Mouse (Mus musculus) heart, postnatal 0 days (tissue): ENCODE measurements around the gene Tex44. TPM values are rescaled to one million over a fixed set of nuclear protein-coding genes. Genes with fewer than 3 reads are reported as not detected.

Experiments
- ATAC-seq: fragments of 200-750 bp; cut with Nextera tagmentation; 2 replicates; pipeline ENCODE4 v1.8.0; 2017; ENCODE audit warnings: low read depth, moderate number of reproducible peaks, moderate library complexity; ENCODE audit not compliant: insufficient read depth
- DNase-seq: peaks from one replicate; pipeline ENCODE4 v3.0.0-alpha.2; 2016; ENCODE audit warnings: low spot score
- H3K27ac ChIP-seq: fragments of 300-500 bp; sonication (generic); 2 replicates; pipeline ENCODE4 v1.5.1; 2014; ENCODE audit warnings: low read depth, mild to moderate bottlenecking
- H3K27me3 ChIP-seq: fragments of 300-500 bp; sonication (generic); 2 replicates; pipeline ENCODE4 v1.6.1; 2014; ENCODE audit warnings: low read length, mixed read lengths; ENCODE audit not compliant: control insufficient read depth, insufficient read depth
- H3K36me3 ChIP-seq: fragments of 300-500 bp; sonication (generic); replicated peaks from 2 replicates; pipeline ENCODE4 v1.6.1; 2014; ENCODE audit warnings: low read length, mixed read lengths; ENCODE audit not compliant: control insufficient read depth, insufficient read depth
- H3K4me1 ChIP-seq: fragments of 300-500 bp; sonication (generic); 2 replicates; pipeline ENCODE4 v1.6.1; 2014; ENCODE audit warnings: antibody characterized with exemption; ENCODE audit not compliant: control insufficient read depth, insufficient read depth
- H3K4me2 ChIP-seq: fragments of 300-500 bp; sonication (generic); 2 replicates; pipeline ENCODE4 v1.6.1; 2014; ENCODE audit warnings: low read depth, mild to moderate bottlenecking, low read length, moderate library complexity
- H3K4me3 ChIP-seq: fragments of 300-500 bp; sonication (generic); 2 replicates; pipeline ENCODE4 v1.5.1; 2014; ENCODE audit warnings: low read depth, low read length
- H3K9ac ChIP-seq: fragments of 300-500 bp; sonication (generic); replicated peaks from 2 replicates; pipeline ENCODE4 v1.6.1; 2014; ENCODE audit warnings: low read depth, low read length, mixed read lengths
- H3K9me3 ChIP-seq: fragments of 300-500 bp; sonication (generic); replicated peaks from 2 replicates; pipeline ENCODE4 v1.6.1; 2016; ENCODE audit warnings: low read length; ENCODE audit not compliant: control insufficient read depth
- CTCF ChIP-seq: IDR thresholded peaks from 2 replicates; pipeline ENCODE4 v1.5.1; 2016; ENCODE audit warnings: antibody characterized with exemption, control low read depth, low read depth
- EP300 ChIP-seq: IDR thresholded peaks from 2 replicates; pipeline ENCODE4 v1.6.1; 2016; ENCODE audit warnings: antibody characterized with exemption, low read depth
- WGBS: fragments of 180-500 bp; shearing (Covaris S2); extraction: QIAGEN DNeasy Blood & Tissue Kit; methylation state at CpG from one replicate; pipeline ENCODE4 v1.1.7; 2014; 5-methylcytosine and 5-hydroxymethylcytosine counted together
- polyA plus RNA-seq: library from polyadenylated mRNA; unstranded; fragments of >200 nt; fragmentation: Nextera tagmentation; extraction: Ambion mirVana; gene quantifications from 2 replicates; pipeline ENCODE4 v1.2.1, GENCODE M21; 2015
- total RNA-seq: library from RNA; depleted of rRNA; stranded (reverse); fragments of >200 nt; gene quantifications from 2 replicates; pipeline ENCODE4 v1.2.3, GENCODE M21; 2014; ENCODE audit warnings: low replicate concordance

The Tex44 gene
- total and polyA plus RNA-seq, 2 experiments from 2014 or later = not detected

DNA sequence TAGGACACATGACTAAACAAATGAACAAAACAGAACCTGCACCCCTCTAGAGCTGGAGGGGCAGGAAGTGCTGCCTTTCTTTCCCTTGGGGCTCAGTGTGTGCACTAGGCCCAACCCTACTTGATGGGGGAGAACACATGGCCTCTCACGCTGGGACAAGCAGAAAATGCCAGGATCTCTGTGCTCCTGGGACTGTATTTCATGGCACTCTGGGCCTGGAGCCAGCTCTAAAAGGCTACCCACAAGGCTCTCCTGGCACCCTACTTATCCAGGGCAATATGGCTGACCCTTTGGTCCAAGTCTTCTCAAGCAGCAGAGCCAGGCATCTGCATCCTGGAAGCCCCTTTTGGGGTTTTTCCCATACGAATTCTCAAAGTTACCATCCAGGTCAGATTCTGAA, 34.7 kb upstream of the Tex44 start:
- no peak overlapping the region for H3K4me2 ChIP-seq
- ATAC-seq (no peak), DNase-seq (no peak)
- 63% methylated on average over 2 of the region's 2 CpGs for WGBS
- no peaks in the 10 kb centered on the region for H3K4me1 ChIP-seq
- no peaks in the 10 kb centered on the region for H3K36me3 ChIP-seq
- H3K9me3 ChIP-seq = no peaks in the 10 kb centered on the region
- TF ChIP-seq CTCF (no peak), EP300 (no peak)
- no peak overlapping the region for H3K4me3 ChIP-seq
- no peak overlapping the region for H3K9ac ChIP-seq
- H3K27ac ChIP-seq = no peak overlapping the region
- H3K27me3 ChIP-seq = no peaks in the 10 kb centered on the region

DNA sequence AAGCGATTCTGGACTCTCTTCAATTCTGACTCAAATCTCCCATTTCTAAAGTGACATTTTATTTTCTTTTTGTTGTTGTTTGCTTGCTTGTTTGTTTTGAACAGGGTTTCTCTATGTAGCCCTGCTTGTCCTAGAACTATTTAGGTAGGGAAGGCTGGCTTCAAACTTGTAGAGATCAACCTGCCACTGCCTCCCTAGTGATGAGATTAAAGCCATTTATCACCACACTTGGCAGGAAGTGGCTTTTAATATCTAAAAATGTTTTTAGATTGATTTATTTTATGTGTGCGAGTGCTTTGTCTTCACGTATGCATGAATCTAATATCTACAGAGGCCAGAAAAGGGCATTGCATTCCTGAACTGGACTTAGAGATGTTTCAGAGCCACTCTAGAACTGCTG, 32.9 kb upstream of the Tex44 start:
- ATAC-seq = no peak
- H3K9ac ChIP-seq = no peak overlapping the region
- 47% methylated on average over 3 of the region's 3 CpGs for WGBS

DNA sequence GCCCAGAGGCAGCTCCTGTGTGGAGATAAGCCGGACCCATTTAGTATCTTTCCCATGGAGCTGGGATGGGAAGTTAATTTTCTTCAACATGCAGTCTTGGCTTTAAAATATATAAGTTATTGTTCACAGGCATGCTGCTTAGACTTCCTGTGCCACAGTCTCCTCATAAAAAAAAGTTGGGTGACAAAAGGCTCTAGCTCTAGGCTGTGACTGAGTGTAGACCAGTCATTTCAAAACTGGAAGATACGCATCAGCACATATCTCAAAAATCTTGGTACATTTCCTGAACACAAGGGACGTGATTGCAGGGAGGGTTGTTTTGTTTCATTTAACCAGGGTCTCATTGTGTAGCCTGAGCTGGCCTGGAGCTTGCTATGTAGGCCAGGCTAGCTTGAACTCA, 31.9 kb upstream of the Tex44 start:
- Histone ChIP-seq H3K4me2 (no peak overlapping the region), H3K27me3 (no peaks in the 10 kb centered on the region), H3K27ac (no peak overlapping the region), H3K9ac (no peak overlapping the region), H3K4me1 (no peaks in the 10 kb centered on the region), H3K9me3 (no peaks in the 10 kb centered on the region), H3K36me3 (no peaks in the 10 kb centered on the region), H3K4me3 (no peak overlapping the region)
- ATAC-seq (no peak), DNase-seq (no peak)
- no peak for TF ChIP-seq EP300
- no peak for TF ChIP-seq CTCF
- 69% methylated on average over 3 of the region's 3 CpGs for WGBS

More for the DNA sequence above, 32.9 kb upstream of the Tex44 start:
- H3K27me3 ChIP-seq = no peaks in the 10 kb centered on the region
- DNase-seq = no peak
- H3K9me3 ChIP-seq = no peaks in the 10 kb centered on the region
- TF ChIP-seq EP300 (no peak), CTCF (no peak)
- H3K36me3 ChIP-seq = no peaks in the 10 kb centered on the region
- no peaks in the 10 kb centered on the region for H3K4me1 ChIP-seq
- H3K4me2 ChIP-seq = no peak overlapping the region
- no peak overlapping the region for H3K4me3 ChIP-seq
- H3K27ac ChIP-seq = no peak overlapping the region

DNA sequence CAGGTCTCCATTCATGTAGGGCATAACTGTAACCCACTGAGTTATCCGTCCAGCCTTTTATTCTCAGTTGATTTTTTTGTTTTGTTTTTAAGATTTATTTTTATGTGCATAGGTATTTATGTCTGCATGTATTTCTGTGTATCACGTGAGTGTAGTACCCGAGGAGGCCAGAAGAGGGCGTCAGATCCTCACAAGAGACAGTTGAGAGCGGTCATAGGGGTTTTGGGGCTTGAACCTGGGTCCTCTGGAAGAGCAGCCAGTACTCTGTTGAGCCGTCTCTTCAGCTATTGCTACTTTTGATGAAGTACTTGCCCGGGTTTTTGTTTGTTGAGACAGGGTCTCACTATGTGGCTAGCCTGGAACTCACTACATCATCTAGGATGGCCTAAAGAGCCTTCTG, 30.2 kb upstream of the Tex44 start:
- DNase-seq (no peak), ATAC-seq (no peak)
- TF ChIP-seq CTCF (no peak), EP300 (no peak)
- Histone ChIP-seq H3K4me2 (no peak overlapping the region), H3K27ac (no peak overlapping the region), H3K9ac (no peak overlapping the region), H3K4me1 (no peaks in the 10 kb centered on the region; the same call in 1 of the 2 replicates), H3K27me3 (no peaks in the 10 kb centered on the region), H3K9me3 (no peaks in the 10 kb centered on the region), H3K36me3 (no peaks in the 10 kb centered on the region), H3K4me3 (no peak overlapping the region)
- WGBS = 73% methylated on average over 7 of the region's 7 CpGs

DNA sequence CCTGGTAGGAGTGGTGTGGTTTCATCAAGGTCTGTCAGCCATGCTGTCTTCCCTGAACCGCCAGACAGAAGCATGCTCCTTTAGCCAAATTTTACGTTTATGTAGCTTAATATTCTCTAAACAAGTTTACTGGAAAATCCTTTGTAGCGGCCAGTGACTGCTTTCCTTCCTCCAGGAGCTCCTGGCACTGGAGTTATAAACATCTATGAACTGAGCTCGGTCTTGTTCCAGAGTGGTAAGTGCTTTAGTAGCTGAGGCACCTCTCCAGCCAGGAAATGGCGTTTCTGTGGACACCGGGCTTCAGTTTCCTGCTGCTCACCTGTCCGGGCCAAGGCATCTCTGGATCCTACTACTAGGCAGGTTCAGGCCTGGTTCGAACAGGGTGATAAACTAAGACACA, 28.5 kb upstream of the Tex44 start:
- Histone ChIP-seq H3K9me3 (no peaks in the 10 kb centered on the region), H3K4me2 (no peak overlapping the region), H3K9ac (no peak overlapping the region), H3K4me3 (no peak overlapping the region), H3K27ac (no peak overlapping the region), H3K27me3 (no peaks in the 10 kb centered on the region), H3K36me3 (no peaks in the 10 kb centered on the region), H3K4me1 (no peaks in the 10 kb centered on the region; the same call in 1 of the 2 replicates)
- ATAC-seq = no peak
- no peak for DNase-seq
- 78% methylated on average over 8 of the region's 8 CpGs for WGBS
- TF ChIP-seq CTCF (no peak), EP300 (no peak)

DNA sequence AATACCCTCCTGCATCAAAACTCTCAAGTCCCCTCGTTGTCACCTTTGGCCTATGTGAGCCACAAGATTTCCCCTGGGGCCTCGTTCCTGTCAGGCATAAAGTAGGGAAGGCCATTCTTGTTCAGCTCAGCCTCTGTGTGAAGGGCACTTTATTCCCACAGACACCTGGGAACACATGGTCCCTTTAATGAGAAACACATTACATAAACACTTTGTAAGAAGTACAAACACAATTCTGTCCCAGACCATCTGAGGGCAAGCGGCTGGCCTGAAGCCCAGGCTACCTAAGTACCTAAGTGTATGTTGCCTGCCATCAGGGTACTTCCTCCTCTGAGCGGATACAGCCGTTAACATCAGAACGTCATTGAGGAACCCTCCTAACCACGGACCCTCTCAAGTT, 27.9 kb upstream of the Tex44 start:
- no peak overlapping the region for H3K9ac ChIP-seq
- no peaks in the 10 kb centered on the region; the same call in 1 of the 2 replicates for H3K4me1 ChIP-seq
- H3K27me3 ChIP-seq = no peaks in the 10 kb centered on the region
- no peak overlapping the region for H3K27ac ChIP-seq
- H3K9me3 ChIP-seq = no peaks in the 10 kb centered on the region
- no peak overlapping the region for H3K4me3 ChIP-seq
- H3K4me2 ChIP-seq = no peak overlapping the region
- DNase-seq (no peak), ATAC-seq (no peak)
- WGBS = 44% methylated on average over 7 of the region's 7 CpGs
- H3K36me3 ChIP-seq = no peaks in the 10 kb centered on the region
- TF ChIP-seq CTCF (no peak), EP300 (no peak)
